Mouse (Mus musculus) kidney, postnatal 36 days (tissue): Measurements from ENCODE around the gene Mrpl28.
A peak's percentile ranks its signal among the peaks of the same experiment; 100 is the strongest.
"Not testable (repeated sequence)": the region's sequence is repeated elsewhere in the genome, so short reads cannot be mapped to it uniquely, and the experiment has no call there.

ENCODE experiments used
- DNase-seq, 2 experiments: peaks; one replicate each; pipeline ENCODE4 v3.0.0; 2021 to 2022; ENCODE audit warnings: mixed read lengths in 2 of 2

The Mrpl28 gene

GRCm38 (mm10) chr17:26116503-26117258 lies 6.6 kb upstream of the Mrpl28 start:
- DNase-seq: peak in 1 of 2 experiments; percentile 36

- peak; percentile 45 to 83 for DNase-seq
Measured at GRCm38 (mm10) chr17:26119766-26120710, 3.3 kb upstream of the Mrpl28 start.

GRCm38 (mm10) chr17:26122431-26123140 lies 714 bp upstream of the Mrpl28 start:
- peak in 1 of 2 experiments; percentile 20 for DNase-seq

- DNase-seq: no peak
Measured at GRCm38 (mm10) chr17:26124560-26124959, 1.3 kb downstream of the Mrpl28 start.

GRCm38 (mm10) chr17:26125226-26125625 lies 1.9 kb downstream of the Mrpl28 start:
- no peak for DNase-seq

- DNase-seq: no peak
Measured at GRCm38 (mm10) chr17:26131062-26131732, 7.9 kb downstream of the Mrpl28 start.

GRCm38 (mm10) chr17:26131856-26132853 lies 8.9 kb downstream of the Mrpl28 start:
- no peak for DNase-seq

- no peak for DNase-seq
Measured at GRCm38 (mm10) chr17:26137106-26137750, 13.9 kb downstream of the Mrpl28 start.

GRCm38 (mm10) chr17:26137751-26138130 lies 14.4 kb downstream of the Mrpl28 start:
- no peak for DNase-seq

- peak; percentile 96 to 97 for DNase-seq
Measured at GRCm38 (mm10) chr17:26138239-26138836, 15.0 kb downstream of the Mrpl28 start, which contains the start of gene Axin1. Gene Axin1 (plus strand): TSS chr17:26138688.

GRCm38 (mm10) chr17:26138901-26139381 lies 15.6 kb downstream of the Mrpl28 start:
- DNase-seq: peak; percentile 44 to 76

- DNase-seq: no peak
Measured at GRCm38 (mm10) chr17:26142796-26143195, 19.5 kb downstream of the Mrpl28 start.

GRCm38 (mm10) chr17:26143386-26143785 lies 20.1 kb downstream of the Mrpl28 start:
- DNase-seq: no peak

GRCm38 (mm10) chr17:26149056-26149455 lies 25.8 kb downstream of the Mrpl28 start:
- no peak for DNase-seq

- DNase-seq: no peak
Measured at GRCm38 (mm10) chr17:26151886-26152630, 28.8 kb downstream of the Mrpl28 start.

GRCm38 (mm10) chr17:26162736-26163135 lies 39.4 kb downstream of the Mrpl28 start:
- no peak for DNase-seq

- DNase-seq: no peak
Measured at GRCm38 (mm10) chr17:26168039-26168438, 44.7 kb downstream of the Mrpl28 start.

GRCm38 (mm10) chr17:26175248-26175647 lies 51.9 kb downstream of the Mrpl28 start:
- not testable (repeated sequence) for DNase-seq
